Mouse (Mus musculus) effector memory CD4-positive, alpha-beta T cell, adult 5 months (primary cell): ENCODE measurements around the gene Rpl11. TPM values are rescaled to one million over a fixed set of nuclear protein-coding genes. Genes with fewer than 3 reads are reported as not detected.

ENCODE experiments used
- polyA plus RNA-seq: library from polyadenylated mRNA; unstranded; fragments of 100-300 nt; shearing (Covaris generic); gene quantifications from one replicate; pipeline ENCODE4 v1.2.1, GENCODE M21; 2017

Gene Rpl11
- polyA plus RNA-seq: 280 TPM

GRCm38 (mm10) chr4:136053247-136053596, at the start of gene Rpl11:
Rpl11 (minus strand) TSS chr4:136053428.

GRCm38 (mm10) chr4:136021549-136022047, 31.6 kb downstream of the Rpl11 start, which contains the start of gene Eloa:
Eloa (minus strand) TSS chr4:136021763.

GRCm38 (mm10) chr4:135986943-135987710, 66.1 kb downstream of the Rpl11 start, which contains the start of gene Pithd1:
Pithd1 (minus strand) TSS chr4:135987264.

Other genes with a start within 250 kb of the Rpl11 start
- gene Srsf10, start 197.7 kb downstream of the Rpl11 start, polyA plus RNA-seq: 203 TPM
- 191 TPM for gene Pnrc2, start 179.6 kb downstream of the Rpl11 start, polyA plus RNA-seq
- 0.85 TPM for gene Cnr2, start 158.0 kb downstream of the Rpl11 start, polyA plus RNA-seq
- 57.2 TPM for gene Fuca1, start 132.7 kb downstream of the Rpl11 start, polyA plus RNA-seq
- 44.2 TPM for gene Hmgcl, start 107.0 kb downstream of the Rpl11 start, polyA plus RNA-seq
- 29.0 TPM for gene Gale, start 89.7 kb downstream of the Rpl11 start, polyA plus RNA-seq
- 215 TPM for gene Lypla2, start 80.8 kb downstream of the Rpl11 start, polyA plus RNA-seq
- gene Pithd1, start 66.2 kb downstream of the Rpl11 start, polyA plus RNA-seq: 57.5 TPM
- gene Eloa, start 31.7 kb downstream of the Rpl11 start, polyA plus RNA-seq: 49.2 TPM
- gene Id3, start 90.1 kb upstream of the Rpl11 start, polyA plus RNA-seq: 15.3 TPM
- gene E2f2, start 119.0 kb upstream of the Rpl11 start, polyA plus RNA-seq: 2.2 TPM
- gene Asap3, start 152.9 kb upstream of the Rpl11 start, polyA plus RNA-seq: 0.15 TPM
- not detected for gene Tcea3, start 194.3 kb upstream of the Rpl11 start, polyA plus RNA-seq
- 3.5 TPM for gene Zfp46, start 231.3 kb upstream of the Rpl11 start, polyA plus RNA-seq